In genomic region chr4:35225141-35225733, GRCm38 (mm10) we compare ENCODE assay signal across 7 mouse cellular contexts. TPM values are rescaled to one million over a fixed set of nuclear protein-coding genes. Genes with fewer than 3 reads are reported as not detected.
DNase-seq lines count a peak whose midpoint lies in the region; ATAC-seq and TF ChIP-seq lines count a peak whose summit lies in the region.

No protein-coding gene starts in this region.

- peak; percentile 40; the same call in 1 of the 2 replicates for ATAC-seq in heart, embryonic 13.5 days (ENCODE audit: extremely low read depth, insufficient number of reproducible peaks, low FRiP score, low TSS enrichment)
- ATAC-seq in limb, embryonic 13.5 days (ENCODE audit: low FRiP score, low read depth) = peak; percentile 20
- ATAC-seq in midbrain, embryonic 13.5 days = peak; percentile 80

- H3K4me2 ChIP-seq in heart, embryonic 13.5 days = peak overlapping the region; percentile 86
- H3K4me2 ChIP-seq in limb, embryonic 13.5 days (replicated peaks) = peak overlapping the region; percentile 81
- peak overlapping the region; percentile 82 for H3K4me2 ChIP-seq in midbrain, embryonic 13.5 days (replicated peaks)

- H3K27me3 ChIP-seq in spleen, adult 2 months (ENCODE audit: control insufficient read depth, insufficient read depth, low read length) = no peaks in the 10 kb centered on the region
- H3K27me3 ChIP-seq in heart, embryonic 13.5 days (replicated peaks) = no peaks in the 10 kb centered on the region; the same call in 1 of the 2 replicates
- no peaks in the 10 kb centered on the region for H3K27me3 ChIP-seq in limb, embryonic 13.5 days
- peaks cover 2% of the 10 kb centered on the region; the same call in 1 of the 2 replicates for H3K27me3 ChIP-seq in midbrain, embryonic 13.5 days

- peak overlapping the region; percentile 74 for H3K4me3 ChIP-seq in spleen, adult 2 months (ENCODE audit: extremely low read depth, insufficient read depth, insufficient read length)
- H3K4me3 ChIP-seq in heart, embryonic 13.5 days = peak overlapping the region; percentile 94
- peak overlapping the region; percentile 86 for H3K4me3 ChIP-seq in limb, embryonic 13.5 days
- peak overlapping the region; percentile 89 for H3K4me3 ChIP-seq in midbrain, embryonic 13.5 days (replicated peaks)

- DNase-seq in spleen, adult 2 months (ENCODE audit: low read depth in 1 of 2, low spot score in 2 of 2) = peak in 1 of 2 experiments; percentile 17
- DNase-seq in spleen, adult 18-20 months = no peak
- DNase-seq in brain, embryonic 14.5 days (ENCODE audit: low read depth) = peak; percentile 53
- no peak for DNase-seq in right cerebral cortex, postnatal 14 days

- peak overlapping the region; percentile 92 for H3K9ac ChIP-seq in heart, embryonic 13.5 days
- H3K9ac ChIP-seq in limb, embryonic 13.5 days = peak overlapping the region; percentile 91
- peak overlapping the region; percentile 90 for H3K9ac ChIP-seq in midbrain, embryonic 13.5 days (replicated peaks)

- no peak for TF ChIP-seq CTCF in spleen, adult 2 months (IDR thresholded peaks at IDR 0.05; ENCODE audit: extremely low read depth, insufficient read depth, insufficient read length, insufficient replicate concordance)
- no peak for TF ChIP-seq CTCF in brain, embryonic 14.5 days (IDR thresholded peaks at IDR 0.05; ENCODE audit: borderline replicate concordance, extremely low read depth, insufficient read depth, insufficient read length)

- H3K27ac ChIP-seq in spleen, adult 2 months (ENCODE audit: insufficient read depth, low read length) = peak overlapping the region; percentile 31
- peak overlapping the region; percentile 87 for H3K27ac ChIP-seq in heart, embryonic 13.5 days (replicated peaks)
- H3K27ac ChIP-seq in limb, embryonic 13.5 days = no peak overlapping the region
- H3K27ac ChIP-seq in midbrain, embryonic 13.5 days = peak overlapping the region; percentile 88

- no peaks in the 10 kb centered on the region for H3K36me3 ChIP-seq in spleen, adult 2 months (ENCODE audit: control insufficient read depth, insufficient read depth, low read length)
- H3K36me3 ChIP-seq in heart, embryonic 13.5 days = no peaks in the 10 kb centered on the region
- H3K36me3 ChIP-seq in limb, embryonic 13.5 days = no peaks in the 10 kb centered on the region
- H3K36me3 ChIP-seq in midbrain, embryonic 13.5 days = no peaks in the 10 kb centered on the region

- 2% methylated on average over 40 of the region's 40 CpGs for WGBS in spleen, adult 2 months
- WGBS in heart, embryonic 13.5 days = 1% methylated on average over 40 of the region's 40 CpGs
- under 1% methylated on average over 39 of the region's 40 CpGs for WGBS in limb, embryonic 13.5 days
- WGBS in midbrain, embryonic 13.5 days = under 1% methylated on average over 36 of the region's 40 CpGs

- TF ChIP-seq POLR2A in spleen, adult 2 months (IDR thresholded peaks at IDR 0.05; ENCODE audit: low read depth, low read length) = no peak
- TF ChIP-seq POLR2A in brain, embryonic 14.5 days (IDR thresholded peaks at IDR 0.05; ENCODE audit: borderline replicate concordance, extremely low read depth, insufficient read depth, insufficient read length, poor library complexity, severe bottlenecking) = no peak

- H3K9me3 ChIP-seq in heart, embryonic 13.5 days = no peaks in the 10 kb centered on the region
- no peaks in the 10 kb centered on the region for H3K9me3 ChIP-seq in limb, embryonic 13.5 days
- no peaks in the 10 kb centered on the region for H3K9me3 ChIP-seq in midbrain, embryonic 13.5 days

- H3K4me1 ChIP-seq in spleen, adult 2 months (ENCODE audit: control insufficient read depth, insufficient read depth, insufficient read length) = 0 out of 2 replicates have a peak, but pooled peaks cover 2% of the 10 kb centered on the region
- peaks cover 37% of the 10 kb centered on the region for H3K4me1 ChIP-seq in heart, embryonic 13.5 days
- H3K4me1 ChIP-seq in limb, embryonic 13.5 days = no peaks in the 10 kb centered on the region
- peaks cover 10% of the 10 kb centered on the region for H3K4me1 ChIP-seq in midbrain, embryonic 13.5 days (replicated peaks)

RNA-seq across cellular contexts. Expression of gene C9orf72, which starts 0.7 kb away (rescaled TPM):
- 3.5 and 3.7 TPM in 2 replicates for polyA plus RNA-seq in spleen, adult 2 months (2012; rRNA removed)
- 40.9 and 41.8 TPM in 2 replicates for polyA plus RNA-seq in brain, embryonic 14.5 days (2012; rRNA removed)
- 17.0 and 17.5 TPM in 2 replicates for polyA plus RNA-seq in heart, embryonic 13.5 days (2015; fragmentation: Nextera tagmentation; extraction: Ambion mirVana)
- 11.1 and 13.2 TPM in 2 replicates for polyA plus RNA-seq in limb, embryonic 13.5 days (2015; fragmentation: Nextera tagmentation; extraction: Ambion mirVana)
- 39.8 and 42.6 TPM in 2 replicates for polyA plus RNA-seq in midbrain, embryonic 13.5 days (2015; fragmentation: Nextera tagmentation; extraction: Ambion mirVana)

Comparison
In these comparisons a context has a peak if more than half of its experiments do, and no peak if none do; other contexts are left out.
1. ATAC-seq: peak in every context shown above with its lines; median percentile 80 in midbrain, embryonic 13.5 days; 40 in heart, embryonic 13.5 days; 20 in limb, embryonic 13.5 days.